Mouse (Mus musculus): ENCODE data around the gene Syn3.
"Not testable (repeated sequence)": the region's sequence is repeated elsewhere in the genome, so short reads cannot be mapped to it uniquely, and the experiment has no call there.

Gene Syn3

GRCm38 (mm10) chr10:86032517-86032916 is 466.2 kb downstream of the Syn3 start:
- no peak for DNase-seq

- DNase-seq: no peak
Measured at GRCm38 (mm10) chr10:86030743-86031142, 468.0 kb downstream of the Syn3 start.

DNA sequence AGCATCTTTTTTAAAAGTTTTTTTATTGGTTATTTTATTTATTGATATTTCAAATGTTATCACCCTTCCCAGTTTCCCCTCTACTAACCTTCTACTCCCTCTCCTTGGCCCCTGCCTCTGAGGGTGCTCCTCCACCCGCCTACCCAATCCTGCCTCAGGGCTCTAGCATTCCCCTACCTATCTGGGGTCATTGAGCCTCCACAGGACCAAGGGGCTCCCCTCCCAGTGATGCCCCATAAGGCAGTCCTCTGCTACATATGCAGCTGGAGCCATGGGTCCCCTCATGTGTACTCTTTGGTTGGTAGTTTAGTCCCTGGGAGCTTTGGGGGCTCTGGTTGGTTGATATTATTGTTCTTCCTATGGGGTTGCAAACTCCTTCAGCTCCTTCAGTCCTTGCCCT is 471.9 kb downstream of the Syn3 start:
- not testable (repeated sequence) for DNase-seq

GRCm38 (mm10) chr10:86026354-86026753 is 472.3 kb downstream of the Syn3 start:
- DNase-seq: no peak

- no peak for DNase-seq
Measured at GRCm38 (mm10) chr10:86025906-86026305, 472.8 kb downstream of the Syn3 start.

GRCm38 (mm10) chr10:86023149-86023548 is 475.5 kb downstream of the Syn3 start:
- DNase-seq: no peak

DNA sequence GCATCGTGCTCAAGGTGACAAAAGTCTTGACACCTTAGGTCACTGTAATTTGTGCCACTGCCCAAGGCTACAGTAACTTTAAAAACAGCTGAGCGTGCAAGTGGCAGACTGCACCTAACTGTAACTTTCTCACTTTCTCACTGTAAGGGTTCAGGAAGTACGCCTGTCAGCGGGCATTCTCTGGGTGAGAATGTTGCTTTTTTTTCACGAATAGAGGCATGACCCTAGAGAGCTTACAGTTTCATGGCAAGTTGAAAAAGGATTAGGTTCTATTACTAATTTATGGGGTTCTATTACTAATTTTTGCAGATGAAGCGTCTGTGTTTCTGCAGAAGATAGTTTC is 476.3 kb downstream of the Syn3 start:
- DNase-seq: no peak

DNA sequence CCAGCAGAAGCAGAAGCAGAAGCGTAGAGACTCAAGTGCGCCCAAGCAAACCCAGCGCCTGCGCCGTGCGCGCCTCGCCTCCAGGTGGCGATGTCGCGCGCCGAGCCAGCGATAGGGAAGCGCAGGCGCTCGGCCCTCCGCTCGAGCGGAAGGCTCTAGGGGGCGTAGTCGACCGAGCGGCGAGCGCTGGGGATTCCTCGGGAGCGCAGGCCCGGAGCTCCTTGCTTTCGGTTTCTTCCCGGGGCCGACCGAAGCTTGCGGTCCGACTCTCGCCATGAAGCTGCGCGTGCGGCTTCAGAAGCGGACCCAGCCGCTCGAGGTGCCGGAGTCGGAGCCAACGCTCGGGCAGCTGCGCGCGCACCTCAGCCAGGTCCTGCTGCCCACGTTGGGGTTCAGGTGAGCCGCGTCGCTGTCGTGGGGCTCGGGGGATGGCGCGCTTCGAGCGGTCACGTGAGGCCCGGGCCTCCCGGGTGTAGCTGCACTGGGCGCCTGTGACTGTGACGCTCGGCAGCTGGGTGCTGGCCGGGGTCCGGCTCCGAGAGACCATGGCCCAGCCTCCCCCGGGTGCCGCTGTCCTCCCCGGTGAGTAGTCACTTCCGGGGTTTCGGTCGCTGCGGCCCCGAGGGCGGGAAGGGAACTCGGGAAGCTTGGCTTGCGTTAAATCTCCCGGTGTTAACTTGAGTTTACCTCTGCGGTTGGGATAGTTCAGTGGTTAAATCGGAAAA is 476.8 kb downstream of the Syn3 start, which contains the start of gene Fbxo7:
TSS of gene Fbxo7 (plus strand) at position 224 of the 725 bp plus-strand sequence.
- DNase-seq: peak; percentile 93

DNA sequence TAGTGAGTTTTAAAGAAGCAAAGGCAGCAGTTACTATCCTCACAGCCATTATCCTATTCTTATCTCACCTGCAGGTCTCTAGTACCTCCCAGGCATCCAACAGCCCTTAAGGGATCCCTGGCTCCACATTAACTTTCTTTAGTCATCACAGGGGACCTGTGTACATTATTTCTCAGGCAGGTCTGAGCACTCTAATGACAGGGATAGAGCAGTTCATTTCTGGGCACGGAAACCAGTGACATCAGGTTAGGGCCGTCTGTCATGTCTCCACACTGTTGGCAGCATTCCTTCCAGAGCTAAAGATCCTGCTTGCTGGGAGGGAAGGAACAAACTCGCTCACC is 477.3 kb downstream of the Syn3 start:
- no peak for DNase-seq

DNA sequence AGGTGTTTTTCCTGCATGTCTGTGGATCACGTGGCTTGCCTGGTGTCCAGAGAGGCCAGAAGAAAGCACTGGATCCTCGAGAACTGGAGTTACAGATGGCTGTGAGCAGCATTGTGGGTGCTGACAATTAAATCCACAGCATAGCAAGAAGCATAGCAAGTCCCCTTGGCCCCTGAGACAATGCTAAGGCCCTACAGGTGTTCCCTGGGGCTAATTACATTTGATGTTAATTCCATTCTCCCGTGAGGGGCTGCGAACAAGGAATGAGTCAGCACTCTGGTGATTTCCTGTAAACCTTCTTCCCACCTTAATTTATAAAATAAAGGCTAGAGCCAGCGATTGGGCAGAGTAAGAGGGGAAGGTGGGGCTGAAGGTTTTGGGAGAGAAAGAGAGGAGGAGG is 479.9 kb downstream of the Syn3 start:
- DNase-seq: no peak

DNA sequence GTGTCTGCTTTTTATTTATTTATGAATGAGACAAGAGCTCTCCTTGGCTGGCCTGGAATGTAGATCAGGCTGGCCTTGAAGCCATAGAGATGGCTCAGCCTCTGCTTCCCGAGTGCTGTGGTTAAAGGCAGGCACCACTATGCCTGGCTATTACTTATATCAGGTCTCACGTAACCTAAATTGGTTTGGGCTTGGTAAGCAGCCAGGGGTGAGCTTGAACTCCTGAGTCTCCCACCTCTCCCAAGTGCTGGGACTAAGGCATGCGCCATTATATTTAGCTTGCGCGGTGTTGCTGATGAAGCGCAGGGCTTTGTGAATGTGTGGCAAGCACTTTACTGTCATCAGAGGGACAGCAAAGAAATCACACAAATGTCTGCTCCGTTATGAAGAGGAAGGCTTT is 480.9 kb downstream of the Syn3 start:
- DNase-seq: no peak

DNA sequence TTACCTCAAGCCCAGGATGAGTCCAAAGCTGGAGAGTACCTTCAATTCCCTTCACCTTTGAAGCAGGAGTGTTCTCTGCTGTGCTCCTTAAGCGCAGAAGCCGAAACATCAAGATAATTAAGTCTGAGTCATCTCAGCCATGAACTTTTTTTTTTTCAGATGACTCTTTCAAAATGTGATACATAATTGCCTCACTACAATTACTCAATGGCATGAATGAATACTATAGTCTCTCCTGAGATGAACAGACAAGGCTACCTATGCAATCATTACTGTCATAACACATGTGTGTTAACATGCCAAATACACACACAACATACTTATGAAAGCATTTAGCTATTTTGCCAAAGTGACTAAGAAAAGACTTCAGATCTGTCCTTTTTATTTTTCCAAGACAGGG is 486.9 kb downstream of the Syn3 start, which contains the start of gene Bpifc:
TSS of gene Bpifc (minus strand) at position 115 of the 400 bp plus-strand sequence.
- no peak for DNase-seq

DNA sequence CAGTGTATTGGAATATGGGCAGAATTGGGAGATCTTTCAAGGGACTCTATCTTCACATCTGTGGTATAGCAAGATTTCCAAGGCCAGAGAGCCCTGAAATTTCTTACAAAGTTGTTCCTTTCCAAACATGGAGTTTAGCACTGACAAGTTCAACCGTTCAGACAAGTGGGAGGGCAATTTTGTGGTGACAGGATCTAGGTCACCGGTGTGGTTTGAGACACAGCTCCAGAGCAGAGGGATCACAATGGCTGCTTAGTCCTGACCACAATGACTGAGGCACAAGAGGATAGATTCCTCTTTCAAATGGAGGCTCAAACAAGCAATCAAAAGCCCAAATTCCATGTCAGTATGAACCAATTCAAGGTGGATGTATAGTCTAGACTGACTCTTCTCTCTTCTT is 487.5 kb downstream of the Syn3 start:
- DNase-seq: no peak

DNA sequence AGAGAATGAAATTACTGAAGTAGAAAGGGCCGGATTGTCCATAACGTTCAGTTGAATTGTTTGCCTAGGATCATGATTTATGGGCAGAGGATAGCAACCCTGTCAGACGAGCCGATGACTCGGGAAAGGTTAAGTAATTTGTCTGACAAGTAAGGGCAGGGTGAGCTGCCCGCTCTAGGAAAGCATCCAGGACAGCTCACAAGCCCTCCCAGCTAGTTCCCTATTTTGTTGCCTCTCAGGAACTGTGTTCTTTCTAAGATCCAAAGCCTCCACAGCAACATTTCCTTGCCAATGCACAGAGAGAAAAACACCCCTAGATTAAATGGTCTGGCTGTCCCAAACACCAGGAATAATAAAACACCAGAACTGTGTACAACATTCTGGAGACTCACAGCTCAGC is 488.1 kb downstream of the Syn3 start:
- no peak for DNase-seq

DNA sequence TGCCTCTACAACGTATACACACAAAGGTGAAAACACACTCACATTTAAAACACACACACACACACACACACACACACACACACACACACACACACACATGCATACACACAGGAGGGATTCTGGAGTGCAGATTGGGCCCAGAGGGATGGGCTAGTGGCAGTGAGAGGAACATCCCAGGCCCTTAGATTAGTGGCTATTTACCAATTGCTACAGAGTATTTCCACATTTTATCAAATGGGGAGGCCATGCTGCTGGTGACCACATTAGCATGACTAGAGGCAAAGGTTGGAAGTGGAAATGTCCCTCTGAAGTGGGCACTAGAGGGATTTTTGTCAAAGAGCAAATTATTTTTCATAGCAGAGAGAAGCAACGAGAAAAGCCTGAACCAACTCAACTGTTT is 489.0 kb downstream of the Syn3 start:
- no peak for DNase-seq

GRCm38 (mm10) chr10:86006455-86006854 is 492.2 kb downstream of the Syn3 start:
- no peak for DNase-seq

Measured in lung, postnatal 10 days (tissue).